Mouse (Mus musculus) spleen, adult 18-20 months (tissue): ENCODE data around the gene Scrt2.
"Not testable (repeated sequence)": the region's sequence is repeated elsewhere in the genome, so short reads cannot be mapped to it uniquely, and the experiment has no call there.

Source experiments
- DNase-seq, 2 experiments: peaks; one replicate each; pipeline ENCODE4 v3.0.0; 2022; ENCODE audit warnings: mixed read lengths in 2 of 2

Scrt2 gene

GRCm38 (mm10) chr2:152080685-152081541 is at the start of gene Scrt2:
TSS of gene Scrt2 (plus strand) at chr2:152081529.
- peak in 1 of 2 experiments; percentile 31 for DNase-seq

GRCm38 (mm10) chr2:152040101-152040500 is 41.2 kb upstream of the Scrt2 start:
- DNase-seq, result no peak

- DNase-seq, result no peak
These were observed 34.0 kb upstream of the Scrt2 start for GRCm38 (mm10) chr2:152047116-152048002.

DNA sequence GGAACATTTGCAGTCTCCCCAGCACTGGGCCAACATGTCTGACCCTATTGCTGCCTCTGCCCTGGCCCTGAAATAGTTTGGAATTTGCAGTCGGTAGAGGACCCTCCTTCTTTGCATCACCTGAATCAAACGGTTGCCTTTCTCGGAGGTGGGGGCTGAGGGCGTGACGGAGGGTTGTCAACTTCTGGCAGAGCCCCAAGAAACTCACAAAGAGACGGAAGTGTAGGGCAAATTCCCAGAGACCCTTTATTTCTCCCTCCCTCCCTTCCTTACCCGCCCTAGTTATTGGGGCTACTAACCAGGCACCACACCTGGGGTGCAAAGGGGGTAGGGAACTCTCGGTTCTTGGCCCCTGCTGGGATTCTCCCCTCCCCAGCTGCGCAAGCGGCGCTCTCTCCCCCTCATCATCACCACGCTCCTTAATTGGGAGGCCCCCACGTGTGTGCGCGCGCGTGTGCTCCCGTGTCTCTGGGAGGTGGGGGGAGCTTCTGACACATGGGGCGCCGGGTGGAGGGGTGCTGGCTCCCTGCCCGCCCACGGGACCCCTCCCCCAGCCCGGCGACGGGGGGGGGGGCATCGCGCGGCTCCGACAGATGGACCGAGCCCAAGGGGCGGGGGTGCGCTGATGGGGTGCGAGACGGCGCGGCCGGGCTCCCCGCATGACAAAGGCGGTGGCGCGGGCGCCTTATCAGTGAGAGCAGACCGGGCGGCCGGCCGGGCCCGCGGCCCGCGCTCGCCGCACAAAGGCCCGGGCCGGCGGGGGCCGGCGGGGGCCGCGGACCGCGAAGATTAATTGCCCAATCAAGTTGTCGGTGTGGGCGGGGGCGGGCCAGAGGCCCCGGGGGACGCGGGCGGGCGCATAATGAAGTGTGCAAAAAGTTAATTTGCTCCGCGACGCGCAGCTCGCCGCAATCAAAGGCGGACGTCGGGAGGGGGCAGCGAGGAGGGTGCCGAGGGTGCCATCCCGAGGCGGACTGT is 33.0 kb upstream of the Scrt2 start:
- DNase-seq, result no peak

DNA sequence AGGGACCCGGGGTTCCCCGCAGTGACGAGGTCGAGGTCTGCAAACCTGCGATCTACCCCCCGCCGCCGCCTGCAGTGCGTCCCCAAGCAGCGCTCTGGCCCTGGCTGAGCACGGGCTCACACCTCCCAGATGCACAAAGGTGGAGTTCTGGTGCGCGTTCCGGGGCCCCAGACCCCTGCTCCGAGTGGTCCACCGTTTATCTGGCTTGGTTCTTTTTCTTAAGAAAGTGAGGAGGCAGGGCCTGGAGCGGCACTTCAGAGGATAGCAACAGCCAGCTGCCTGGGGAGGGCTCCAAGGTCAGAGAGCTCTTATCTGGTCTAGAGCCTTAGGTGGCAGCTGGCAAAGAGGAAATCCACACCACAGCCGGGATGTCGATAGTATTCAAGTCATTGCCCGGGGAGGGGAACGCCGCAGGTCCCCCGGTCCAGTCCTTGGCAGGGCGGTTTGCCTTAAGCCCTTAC is 32.3 kb upstream of the Scrt2 start:
- no peak for DNase-seq

- DNase-seq, result no peak
These were observed 31.6 kb upstream of the Scrt2 start for GRCm38 (mm10) chr2:152049611-152050270.

DNA sequence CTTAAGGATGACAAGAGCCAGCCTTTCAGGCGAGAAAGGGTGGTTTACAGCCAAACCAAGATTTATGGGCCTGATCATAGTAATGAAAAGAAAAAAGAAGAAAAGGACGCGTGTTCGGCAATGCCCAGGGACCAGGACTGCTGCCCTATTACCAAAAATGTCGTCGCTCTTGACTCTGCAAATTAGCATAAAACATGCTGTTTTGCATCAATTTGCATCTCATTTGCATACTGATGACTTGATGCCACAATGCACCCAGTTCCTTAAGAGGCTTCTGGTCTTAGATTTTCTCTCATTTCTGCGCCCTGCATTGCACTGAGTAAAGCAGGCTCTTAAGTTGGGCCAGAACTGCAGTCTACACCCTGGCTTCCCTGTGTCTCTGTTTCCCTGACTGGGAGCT is 31.0 kb upstream of the Scrt2 start:
- no peak for DNase-seq

- DNase-seq, result no peak
These were observed 29.3 kb upstream of the Scrt2 start for GRCm38 (mm10) chr2:152051985-152052384.

DNA sequence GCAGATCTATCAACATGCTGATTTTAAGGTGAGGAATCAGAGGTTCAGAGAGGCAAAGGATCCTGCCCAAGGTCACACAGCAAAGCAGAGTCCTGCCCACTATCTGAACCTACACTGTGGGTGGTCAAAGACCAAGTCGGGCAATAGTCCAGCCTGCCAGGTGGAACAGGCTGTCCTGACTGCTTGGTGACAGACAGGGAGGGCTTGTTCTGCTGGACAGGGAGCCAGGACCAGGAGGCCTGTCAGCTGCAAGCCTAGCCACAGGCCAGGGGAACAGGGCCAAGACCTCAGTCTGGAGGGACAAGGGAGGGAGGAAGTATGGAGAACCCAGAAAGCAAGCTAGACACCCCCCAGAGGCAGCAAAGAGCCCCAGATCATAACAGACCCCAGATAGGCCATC is 25.9 kb upstream of the Scrt2 start:
- DNase-seq, result no peak

- DNase-seq, result no peak
These were observed 24.7 kb upstream of the Scrt2 start for GRCm38 (mm10) chr2:152056368-152057251.

DNA sequence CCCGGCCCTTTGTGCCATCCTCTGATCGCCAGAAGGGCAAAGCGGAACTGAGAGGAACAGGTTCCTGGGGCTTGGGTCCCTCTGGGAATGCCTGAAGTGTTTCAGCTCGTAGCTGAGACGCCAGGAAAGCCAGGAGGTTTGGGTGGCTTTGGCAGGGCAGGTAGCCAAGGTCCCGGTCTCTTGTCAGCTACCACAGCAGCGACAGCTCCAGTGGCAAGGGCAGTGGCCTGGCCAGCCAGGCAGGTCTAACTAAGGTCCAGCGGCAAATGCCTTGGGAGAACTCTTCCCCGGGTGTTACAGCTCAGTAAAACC is 24.1 kb upstream of the Scrt2 start:
- DNase-seq, result no peak

DNA sequence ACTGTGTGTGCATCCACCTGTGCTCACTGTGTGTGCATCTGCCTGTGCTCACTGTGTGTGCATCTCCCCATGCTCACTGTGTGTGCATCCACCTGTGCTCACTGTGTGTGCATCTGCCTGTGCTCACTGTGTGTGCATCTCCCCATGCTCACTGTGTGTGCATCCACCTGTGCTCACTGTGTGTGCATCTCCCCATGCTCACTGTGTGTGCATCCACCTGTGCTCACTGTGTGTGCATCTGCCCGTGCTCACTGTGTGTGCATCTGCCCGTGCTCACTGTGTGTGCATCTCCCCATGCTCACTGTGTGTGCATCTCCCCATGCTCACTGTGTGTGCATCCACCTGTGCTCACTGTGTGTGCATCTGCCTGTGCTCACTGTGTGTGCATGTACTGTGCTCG is 18.5 kb upstream of the Scrt2 start:
- DNase-seq, result not testable (repeated sequence)

- DNase-seq, result no peak
These were observed 12.5 kb upstream of the Scrt2 start for GRCm38 (mm10) chr2:152068660-152069433.

DNA sequence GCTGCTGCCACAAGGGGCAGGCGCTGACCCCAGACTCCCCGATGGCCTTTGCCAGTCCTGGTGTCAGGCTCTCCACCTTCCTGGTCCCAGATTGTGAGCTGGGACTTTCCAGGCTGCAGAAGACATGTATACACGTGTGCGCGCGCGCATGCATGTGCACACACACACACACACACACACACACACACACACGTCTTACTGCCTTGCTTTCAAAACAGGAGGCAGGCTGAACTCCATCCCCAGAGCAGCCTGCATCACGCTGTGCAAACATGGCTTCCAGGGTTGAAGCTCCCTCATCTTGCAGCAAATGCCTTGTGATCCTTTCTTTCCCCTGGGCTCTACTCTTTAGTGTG is 11.9 kb upstream of the Scrt2 start:
- no peak for DNase-seq

GRCm38 (mm10) chr2:152069941-152070340 is 11.4 kb upstream of the Scrt2 start:
- no peak for DNase-seq

DNA sequence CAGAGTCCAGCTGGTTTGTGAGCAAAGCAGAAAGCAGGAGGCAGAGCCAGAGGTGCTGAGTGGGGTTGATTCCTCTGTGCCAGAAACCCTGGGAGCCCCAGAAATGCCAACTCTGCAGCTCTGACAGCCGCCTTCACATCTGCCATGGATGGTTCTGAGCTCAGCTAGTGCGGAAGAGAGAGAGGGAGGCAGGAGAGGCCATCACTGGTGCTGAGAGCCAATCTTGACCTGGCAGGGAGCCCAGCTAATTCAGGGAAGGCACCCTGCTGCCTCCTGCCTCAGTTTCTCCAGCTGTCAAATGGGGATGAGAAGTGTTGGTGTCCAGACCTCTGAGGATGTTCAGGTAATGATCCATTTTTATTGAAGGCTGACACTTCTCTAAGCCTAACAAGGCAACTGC is 6.8 kb upstream of the Scrt2 start:
- no peak for DNase-seq

DNA sequence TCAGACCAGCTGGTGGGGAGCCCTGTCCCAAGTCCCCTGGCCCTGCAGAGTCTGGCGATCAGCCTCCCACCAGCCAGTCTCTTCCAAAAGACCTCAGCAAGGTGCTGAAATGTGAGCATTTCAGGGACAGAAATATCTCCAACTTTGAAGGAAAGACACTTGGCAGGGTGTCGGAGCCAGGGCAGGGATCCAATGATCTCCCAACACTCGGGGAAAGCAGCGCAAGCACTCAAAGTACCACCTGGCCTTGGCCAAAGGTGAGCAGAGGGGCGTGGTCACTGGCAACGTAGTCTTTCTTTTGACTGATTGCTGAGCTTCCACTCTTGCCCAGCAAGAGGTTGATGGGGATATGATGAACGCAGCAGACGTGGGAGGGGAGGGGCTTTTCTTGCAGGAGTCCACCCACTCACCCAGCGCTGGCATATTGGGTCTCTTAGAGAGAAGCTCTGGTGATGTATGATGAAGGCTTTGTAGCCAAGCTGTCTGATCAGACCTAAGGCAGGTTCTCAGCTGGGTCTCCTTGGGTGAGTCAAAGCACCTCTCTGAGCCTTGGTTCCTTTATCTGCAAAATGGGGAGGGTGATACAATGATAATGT is 5.9 kb upstream of the Scrt2 start:
- no peak for DNase-seq

DNA sequence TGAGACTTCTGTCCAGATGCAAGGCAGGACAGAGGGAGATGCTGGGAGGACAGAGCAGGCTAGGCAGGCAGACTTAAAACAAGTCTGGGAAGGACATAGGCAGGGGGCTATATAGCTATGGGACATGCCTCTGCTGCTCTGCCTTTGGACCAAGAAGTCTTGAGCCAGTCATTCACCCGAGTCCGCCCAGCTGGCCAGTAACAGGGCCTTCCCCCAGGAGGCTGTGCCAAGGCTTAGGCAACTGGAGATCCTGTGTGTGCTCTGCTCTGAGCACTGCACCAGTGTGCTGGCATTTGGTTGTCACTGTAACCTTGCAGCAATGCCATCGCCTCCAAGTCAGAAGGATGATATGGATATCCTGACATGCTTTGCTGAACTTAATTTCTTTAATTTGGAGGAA is 4.0 kb upstream of the Scrt2 start:
- no peak for DNase-seq

GRCm38 (mm10) chr2:152081641-152082448 is 516 bp downstream of the Scrt2 start:
- DNase-seq, result peak; percentile 45 to 69
